Mouse (Mus musculus): Measurements from ENCODE around the gene Rbm26. TPM values are rescaled to one million over a fixed set of nuclear protein-coding genes. Genes with fewer than 3 reads are reported as not detected.

Gene Rbm26
- 14.8 and 19.6 TPM in 2 replicates for polyA plus RNA-seq (2015; fragmentation: Nextera tagmentation; extraction: Ambion mirVana)

DNA sequence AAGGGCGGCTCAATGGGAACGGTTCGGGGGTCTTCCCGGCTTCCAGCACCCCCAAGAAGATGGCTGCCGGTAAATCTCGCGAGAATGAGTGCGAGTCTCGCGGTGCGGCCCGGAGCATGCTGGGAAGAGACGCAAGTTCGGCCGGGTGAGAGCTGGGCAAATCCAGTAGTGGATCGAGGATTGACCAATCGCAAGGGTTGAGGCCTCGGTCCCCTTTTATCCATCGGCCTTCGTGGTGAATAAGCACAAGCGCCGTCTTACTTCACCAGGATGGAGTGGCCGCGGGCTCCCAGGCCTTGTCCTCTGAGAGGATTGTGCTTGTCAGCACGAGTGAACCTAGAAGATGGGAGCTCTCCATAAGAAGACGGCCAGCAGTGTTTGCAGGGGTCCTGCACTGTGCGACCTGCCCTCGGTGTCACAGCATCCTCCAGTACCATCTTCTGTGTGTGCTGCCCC lies at the start of gene Rbm26:
Gene Rbm26, minus strand, starts transcription at position 90 of the 456 bp plus-strand sequence.
- peak within 1 kb of the TSS; percentile 78 for H3K4me2 ChIP-seq (replicated peaks; ENCODE audit: low read depth)
- 0 out of 2 replicates have a peak, but pooled peaks cover 5% of the 10 kb centered on the region for H3K4me1 ChIP-seq (replicated peaks; ENCODE audit: control insufficient read depth, insufficient read depth, low read length)
- no peaks in the 10 kb centered on the region for H3K27me3 ChIP-seq (replicated peaks; ENCODE audit: control insufficient read depth, insufficient read depth, low read length)
- H3K27ac ChIP-seq (ENCODE audit: low read depth, low read length) = peak within 1 kb of the TSS; percentile 86
- under 1% methylated on average over 28 of the region's 28 CpGs for WGBS
- H3K4me3 ChIP-seq (ENCODE audit: low read depth, low read length) = peak within 1 kb of the TSS; percentile 97
- peak within 1 kb of the TSS; percentile 99 for H3K9ac ChIP-seq (ENCODE audit: low read depth, low read length)
- ATAC-seq = peak; percentile 98
- H3K36me3 ChIP-seq (ENCODE audit: control insufficient read depth, insufficient read depth) = no peaks in the 10 kb centered on the region
- TF ChIP-seq CTCF (IDR thresholded peaks at IDR 0.05; ENCODE audit: low read depth) = no peak
- H3K9me3 ChIP-seq (ENCODE audit: control insufficient read depth) = no peaks in the 10 kb centered on the region

DNA sequence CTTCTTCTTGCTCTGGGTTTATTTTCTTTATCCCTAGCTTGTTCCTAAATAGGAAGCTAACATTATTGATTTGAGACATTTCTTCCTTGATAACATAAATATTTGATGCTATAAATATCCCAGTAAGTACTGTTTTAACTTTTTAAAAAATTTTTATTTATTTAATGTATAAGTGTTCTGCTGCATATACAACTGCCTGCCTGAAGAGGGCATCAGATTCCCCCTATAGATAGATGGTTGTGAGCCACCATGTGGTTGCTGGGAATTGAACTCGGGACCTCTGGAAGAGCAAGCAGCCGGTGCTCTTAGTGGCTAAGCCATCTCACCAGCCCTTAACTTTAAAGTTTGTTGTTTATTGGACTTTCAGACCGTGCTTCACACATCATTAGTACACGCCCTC lies 48.7 kb upstream of the Rbm26 start:
- no peak overlapping the region for H3K9ac ChIP-seq (ENCODE audit: low read depth, low read length)
- no peak overlapping the region for H3K4me2 ChIP-seq (replicated peaks; ENCODE audit: low read depth)
- H3K27ac ChIP-seq (ENCODE audit: low read depth, low read length) = no peak overlapping the region
- H3K36me3 ChIP-seq (ENCODE audit: control insufficient read depth, insufficient read depth) = no peaks in the 10 kb centered on the region
- 89% methylated on average over 4 of the region's 4 CpGs for WGBS
- no peaks in the 10 kb centered on the region for H3K4me1 ChIP-seq (replicated peaks; ENCODE audit: control insufficient read depth, insufficient read depth, low read length)
- no peaks in the 10 kb centered on the region for H3K9me3 ChIP-seq (ENCODE audit: control insufficient read depth)
- H3K4me3 ChIP-seq (ENCODE audit: low read depth, low read length) = no peak overlapping the region
- TF ChIP-seq CTCF (IDR thresholded peaks at IDR 0.05; ENCODE audit: low read depth) = peak; percentile 38
- no peaks in the 10 kb centered on the region for H3K27me3 ChIP-seq (replicated peaks; ENCODE audit: control insufficient read depth, insufficient read depth, low read length)
- ATAC-seq = no peak

DNA sequence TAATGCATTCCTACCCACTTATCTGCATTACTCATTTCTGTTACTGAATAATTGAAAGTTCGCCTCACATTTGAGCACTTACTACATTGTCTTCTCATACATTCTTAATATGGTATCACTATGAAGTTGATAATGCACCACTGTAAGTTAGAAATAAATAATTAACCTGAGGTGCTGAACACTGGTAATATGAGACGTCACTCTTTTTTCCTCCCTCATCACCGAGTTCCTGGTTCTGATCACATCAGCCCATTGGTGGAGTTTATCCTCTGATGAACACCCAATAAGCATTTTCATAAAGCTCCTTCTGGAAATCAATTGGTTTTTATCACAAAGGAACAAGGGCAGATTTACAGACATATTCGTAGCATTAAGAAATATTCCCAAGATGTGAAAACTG lies 45.1 kb upstream of the Rbm26 start:
- ATAC-seq = no peak
- H3K36me3 ChIP-seq (ENCODE audit: control insufficient read depth, insufficient read depth) = no peaks in the 10 kb centered on the region

DNA sequence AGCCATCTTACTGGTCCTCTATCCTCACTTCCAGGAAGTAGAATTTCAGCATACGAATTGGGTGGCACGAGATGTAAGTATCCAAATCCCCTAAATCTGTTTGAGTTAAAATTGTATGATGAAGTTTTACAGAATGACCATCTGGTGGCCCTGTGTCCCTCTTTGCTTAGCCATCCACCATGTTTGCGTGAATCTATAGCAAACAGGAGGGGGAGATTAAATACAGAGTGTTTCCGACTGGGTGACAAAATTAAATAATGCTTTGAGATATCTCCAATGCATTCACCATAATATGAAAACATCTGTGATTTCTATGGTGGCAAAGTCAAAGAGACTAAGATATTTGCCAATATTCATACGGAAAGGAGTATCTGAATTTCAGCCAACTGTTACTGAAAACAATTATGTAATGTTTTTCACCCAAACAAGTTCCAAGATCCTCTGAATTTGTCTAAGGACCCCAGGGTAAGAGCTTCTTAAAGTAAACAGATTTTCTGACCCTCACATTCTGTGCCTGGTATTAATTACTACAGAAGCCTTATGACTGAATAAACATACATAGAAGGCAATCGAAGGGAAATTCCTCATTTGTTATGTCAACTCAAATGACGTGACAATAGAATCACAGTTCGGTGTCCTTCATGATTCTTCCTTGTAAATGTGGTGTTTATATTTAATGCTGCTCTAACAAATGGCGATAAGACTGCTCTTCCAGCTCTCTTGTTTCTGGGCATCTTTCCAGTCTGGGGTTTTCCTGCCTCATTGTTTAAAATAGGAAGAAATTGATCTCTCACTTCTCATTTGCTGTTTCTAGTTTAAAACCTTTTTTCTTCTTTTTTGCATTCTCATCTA lies 42.6 kb upstream of the Rbm26 start:
- TF ChIP-seq CTCF (IDR thresholded peaks at IDR 0.05; ENCODE audit: low read depth) = no peak
- Histone ChIP-seq H3K9me3 (ENCODE audit: control insufficient read depth) (no peaks in the 10 kb centered on the region), H3K4me3 (ENCODE audit: low read depth, low read length) (no peak overlapping the region), H3K27ac (ENCODE audit: low read depth, low read length) (no peak overlapping the region), H3K9ac (ENCODE audit: low read depth, low read length) (no peak overlapping the region), H3K27me3 (replicated peaks; ENCODE audit: control insufficient read depth, insufficient read depth, low read length) (no peaks in the 10 kb centered on the region), H3K36me3 (ENCODE audit: control insufficient read depth, insufficient read depth) (no peaks in the 10 kb centered on the region), H3K4me2 (replicated peaks; ENCODE audit: low read depth) (no peak overlapping the region), H3K4me1 (replicated peaks; ENCODE audit: control insufficient read depth, insufficient read depth, low read length) (no peaks in the 10 kb centered on the region)
- WGBS = 63% methylated on average over 9 of the region's 9 CpGs
- no peak for ATAC-seq

More for the DNA sequence above, 45.1 kb upstream of the Rbm26 start:
- H3K4me3 ChIP-seq (ENCODE audit: low read depth, low read length) = no peak overlapping the region
- H3K4me2 ChIP-seq (replicated peaks; ENCODE audit: low read depth) = no peak overlapping the region
- WGBS = 49% methylated on average over 4 of the region's 4 CpGs
- no peak overlapping the region for H3K27ac ChIP-seq (ENCODE audit: low read depth, low read length)
- H3K4me1 ChIP-seq (replicated peaks; ENCODE audit: control insufficient read depth, insufficient read depth, low read length) = no peaks in the 10 kb centered on the region
- H3K9me3 ChIP-seq (ENCODE audit: control insufficient read depth) = no peaks in the 10 kb centered on the region
- H3K9ac ChIP-seq (ENCODE audit: low read depth, low read length) = no peak overlapping the region
- TF ChIP-seq CTCF (IDR thresholded peaks at IDR 0.05; ENCODE audit: low read depth) = no peak
- no peaks in the 10 kb centered on the region for H3K27me3 ChIP-seq (replicated peaks; ENCODE audit: control insufficient read depth, insufficient read depth, low read length)

GRCm38 (mm10) chr14:105198401-105198800 lies 21.3 kb upstream of the Rbm26 start:
- Histone ChIP-seq H3K9ac (ENCODE audit: low read depth, low read length) (no peak overlapping the region), H3K4me2 (replicated peaks; ENCODE audit: low read depth) (no peak overlapping the region), H3K4me1 (replicated peaks; ENCODE audit: control insufficient read depth, insufficient read depth, low read length) (no peaks in the 10 kb centered on the region), H3K4me3 (ENCODE audit: low read depth, low read length) (no peak overlapping the region), H3K27ac (ENCODE audit: low read depth, low read length) (no peak overlapping the region), H3K36me3 (ENCODE audit: control insufficient read depth, insufficient read depth) (no peaks in the 10 kb centered on the region), H3K9me3 (ENCODE audit: control insufficient read depth) (no peaks in the 10 kb centered on the region), H3K27me3 (replicated peaks; ENCODE audit: control insufficient read depth, insufficient read depth, low read length) (no peaks in the 10 kb centered on the region)
- peak; percentile 69 for TF ChIP-seq CTCF (IDR thresholded peaks at IDR 0.05; ENCODE audit: low read depth)
- no peak for ATAC-seq
- WGBS = 57% methylated on average over 5 of the region's 5 CpGs

DNA sequence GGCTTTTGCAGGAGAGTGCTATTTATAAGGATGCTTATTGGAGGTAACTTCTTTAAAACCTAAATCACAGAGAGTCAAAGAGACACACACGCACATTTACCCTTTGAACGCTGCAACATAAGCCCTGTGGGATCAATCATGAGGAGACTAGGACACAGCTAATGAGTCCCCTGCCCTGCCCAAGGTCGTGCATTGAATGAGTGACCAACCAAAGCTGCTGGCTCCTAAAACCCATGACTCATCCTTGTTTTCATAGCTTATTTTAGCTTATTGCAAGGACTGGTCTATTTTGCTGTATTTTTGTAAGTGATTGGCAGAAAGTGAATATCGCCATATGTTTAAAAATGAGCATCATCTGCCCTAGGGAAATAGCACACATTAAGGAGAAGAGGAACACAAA lies 17.6 kb upstream of the Rbm26 start:
- Histone ChIP-seq H3K27ac (ENCODE audit: low read depth, low read length) (no peak overlapping the region), H3K27me3 (replicated peaks; ENCODE audit: control insufficient read depth, insufficient read depth, low read length) (no peaks in the 10 kb centered on the region), H3K4me1 (replicated peaks; ENCODE audit: control insufficient read depth, insufficient read depth, low read length) (no peaks in the 10 kb centered on the region), H3K9ac (ENCODE audit: low read depth, low read length) (no peak overlapping the region), H3K9me3 (ENCODE audit: control insufficient read depth) (no peaks in the 10 kb centered on the region), H3K4me3 (ENCODE audit: low read depth, low read length) (no peak overlapping the region), H3K36me3 (ENCODE audit: control insufficient read depth, insufficient read depth) (no peaks in the 10 kb centered on the region), H3K4me2 (replicated peaks; ENCODE audit: low read depth) (no peak overlapping the region)
- TF ChIP-seq CTCF (IDR thresholded peaks at IDR 0.05; ENCODE audit: low read depth) = no peak
- ATAC-seq = no peak
- 63% methylated on average over 4 of the region's 4 CpGs for WGBS
